Mouse (Mus musculus) kidney, adult 2 months (tissue): ENCODE results near the gene Igf1r.

Experiments
- CTCF ChIP-seq: fragments of 200-500 bp; conservative IDR thresholded peaks from 2 replicates; pipeline ENCODE4 v1.5.1; 2011; ENCODE audit warnings: low read depth, mild to moderate bottlenecking, control low read depth, low read length, moderate library complexity, mixed read lengths; ENCODE audit not compliant: insufficient read depth, insufficient read length
- POLR2A ChIP-seq: fragments of 200-500 bp; IDR thresholded peaks from one replicate; pipeline ENCODE4 v1.6.1; 2011; ENCODE audit warnings: low read depth, low read length, control low read depth

DNA sequence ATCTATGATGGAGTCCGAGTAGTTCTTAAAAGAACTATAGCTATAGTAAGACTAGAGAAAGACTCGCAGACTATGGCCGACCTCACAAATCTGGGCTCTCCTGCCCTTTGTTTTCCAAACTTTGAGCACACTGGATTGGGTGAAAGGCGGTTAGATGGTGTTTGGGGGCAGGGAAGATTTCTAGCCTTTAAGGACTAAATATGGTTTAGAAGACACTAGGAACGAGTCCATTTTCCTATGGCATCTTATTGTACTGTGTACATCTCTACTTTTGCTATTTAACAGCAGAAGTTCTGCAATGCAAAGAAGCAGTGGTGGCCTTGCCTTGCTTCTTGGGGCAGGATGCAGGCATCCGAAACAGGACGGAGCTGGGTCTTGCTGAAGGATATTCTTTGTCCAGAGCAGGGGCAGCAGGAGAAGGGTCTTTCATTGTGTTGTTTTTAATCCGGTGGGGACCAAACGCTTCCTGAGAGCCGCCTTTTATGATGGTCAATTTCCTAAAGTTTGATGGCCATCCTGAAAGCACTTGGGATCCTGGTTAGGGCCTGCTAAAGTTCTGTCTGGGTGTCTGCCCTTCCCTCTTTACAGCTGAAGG, 2.1 kb downstream of the Igf1r start:
- TF ChIP-seq CTCF (no peak), POLR2A (no peak)
